ENCODE assay signal across 9 mouse cellular contexts in the genomic region with DNA sequence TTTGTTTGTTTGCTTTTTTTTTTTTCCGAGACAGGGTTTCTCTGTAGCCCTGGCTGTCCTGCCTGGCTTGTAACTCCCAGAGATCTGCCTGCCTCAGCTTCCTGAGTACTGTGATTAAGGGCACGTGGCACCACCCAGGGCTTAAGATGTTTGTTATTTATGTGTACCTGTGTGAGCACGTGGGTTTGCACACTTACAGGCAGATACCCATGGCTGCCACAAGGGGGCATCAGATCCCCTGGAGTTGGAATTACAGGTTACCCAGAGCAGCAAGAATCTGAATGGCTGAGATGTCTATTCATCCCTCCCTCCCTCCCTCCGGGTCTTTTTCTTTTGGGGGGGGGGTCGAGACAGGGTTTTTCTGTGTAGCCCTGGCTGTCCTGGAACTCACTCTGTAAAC. TPM values are rescaled to one million over a fixed set of nuclear protein-coding genes. Genes with fewer than 3 reads are reported as not detected.
DNase-seq lines count a peak whose midpoint lies in the region; ATAC-seq and TF ChIP-seq lines count a peak whose summit lies in the region.
"Had no signal": no experiment of that assay in that cellular context is flagged by ENCODE, and none has a peak within 500 bp of the region (broad histone marks: within the 10 kb centered on the region; RNA-seq: fewer than 3 reads in every experiment).

No protein-coding gene starts in this region.

- H3ac ChIP-seq in C2C12 (ENCODE audit: control insufficient read depth, insufficient read length, low read depth), result no peak overlapping the region

- no peak for ATAC-seq in hindbrain, embryonic 12.5 days (ENCODE audit: low FRiP score)
- peak; percentile 68 for ATAC-seq in activated CD4-positive, CD25-positive, alpha-beta regulatory T cell, adult 4 months
- ATAC-seq in neutrophil, adult 5-6 weeks (ENCODE audit: extremely low read depth, insufficient number of reproducible peaks, low FRiP score, poor library complexity, severe bottlenecking), result peak; percentile 73; the same call in 1 of the 2 replicates

- DNase-seq in hindbrain, embryonic 10.5 days (ENCODE audit: low spot score), result peak; percentile 20
- peak; percentile 11 for DNase-seq in embryo, embryonic 11 days
- DNase-seq in left cerebral cortex, adult 2 months (ENCODE audit: extremely low spot score in 1 of 2, low spot score in 2 of 2), result peak; percentile 9 to 21
- DNase-seq in ovary, postnatal 14 days (ENCODE audit: low spot score), result no peak

- intact Hi-C loops in left cerebral cortex, adult 2 months (cut with DNase I), result no loop called here

- H3K4me3 ChIP-seq in hindbrain, embryonic 10.5 days, result no peak overlapping the region
- no peak overlapping the region for H3K4me3 ChIP-seq in hindbrain, embryonic 12.5 days
- H3K4me3 ChIP-seq in C2C12 (ENCODE audit: insufficient read depth, poor library complexity, severe bottlenecking), result no peak overlapping the region
- H3K4me3 ChIP-seq in left cerebral cortex, adult 2 months, result no peak overlapping the region
- H3K4me3 ChIP-seq: embryonic facial prominence, embryonic 13.5 days had no signal

- no peaks in the 10 kb centered on the region for H3K79me2 ChIP-seq in C2C12 (ENCODE audit: control insufficient read depth, insufficient read depth)

- no peak overlapping the region for H3K4me2 ChIP-seq in hindbrain, embryonic 12.5 days (replicated peaks)
- H3K4me2 ChIP-seq: embryonic facial prominence, embryonic 13.5 days had no signal

- H3K36me3 ChIP-seq in hindbrain, embryonic 10.5 days, result peaks cover 14% of the 10 kb centered on the region; the same call in 1 of the 2 replicates
- 0 out of 2 replicates have a peak, but pooled peaks cover 6% of the 10 kb centered on the region for H3K36me3 ChIP-seq in hindbrain, embryonic 12.5 days
- H3K36me3 ChIP-seq in C2C12 (ENCODE audit: control insufficient read depth, insufficient read depth), result peaks cover 10% of the 10 kb centered on the region

- H3K27ac ChIP-seq in hindbrain, embryonic 10.5 days, result no peak overlapping the region
- H3K27ac ChIP-seq in hindbrain, embryonic 12.5 days, result no peak overlapping the region
- no peak overlapping the region for H3K27ac ChIP-seq in left cerebral cortex, adult 2 months
- H3K27ac ChIP-seq: embryonic facial prominence, embryonic 13.5 days had no signal

- no peak overlapping the region for H3K9ac ChIP-seq in hindbrain, embryonic 12.5 days
- H3K9ac ChIP-seq: embryonic facial prominence, embryonic 13.5 days had no signal

- TF ChIP-seq CTCF in C2C12 (IDR thresholded peaks at IDR 0.05; ENCODE audit: control insufficient read depth, insufficient read depth, insufficient read length), result peak; percentile 32
- TF ChIP-seq CTCF in left cerebral cortex, adult 2 months (IDR thresholded peaks at IDR 0.05), result peak; percentile 62

- WGBS in hindbrain, embryonic 10.5 days, result 61% methylated on average over 5 of the region's 5 CpGs
- 65% methylated on average over 4 of the region's 5 CpGs for WGBS in hindbrain, embryonic 12.5 days

- peaks cover 26% of the 10 kb centered on the region for H3K27me3 ChIP-seq in hindbrain, embryonic 10.5 days (ENCODE audit: insufficient read depth, poor library complexity, severe bottlenecking)
- H3K27me3 ChIP-seq in hindbrain, embryonic 12.5 days, result no peaks in the 10 kb centered on the region; the same call in 1 of the 2 replicates
- no peaks in the 10 kb centered on the region for H3K27me3 ChIP-seq in C2C12 (ENCODE audit: control insufficient read depth, insufficient read depth, insufficient read length)

- H3K9me3 ChIP-seq in hindbrain, embryonic 10.5 days, result no peaks in the 10 kb centered on the region
- H3K9me3 ChIP-seq in hindbrain, embryonic 12.5 days (replicated peaks), result no peaks in the 10 kb centered on the region
- H3K9me3 ChIP-seq: embryonic facial prominence, embryonic 13.5 days had no signal

- H3K4me1 ChIP-seq in hindbrain, embryonic 10.5 days (replicated peaks), result no peaks in the 10 kb centered on the region
- H3K4me1 ChIP-seq in hindbrain, embryonic 12.5 days, result no peaks in the 10 kb centered on the region
- H3K4me1 ChIP-seq: embryonic facial prominence, embryonic 13.5 days had no signal

- H3K79me3 ChIP-seq in C2C12 (ENCODE audit: low read depth), result no peaks in the 10 kb centered on the region

TF ChIP-seq in C2C12, 6 proteins besides CTCF, POLR2A, EP300 and RAD21:
- TF ChIP-seq MYOD1 (IDR thresholded peaks at IDR 0.05; ENCODE audit: control insufficient read depth, insufficient read length, low read depth) (no peak), MAX (IDR thresholded peaks at IDR 0.05) (no peak), MYOG (IDR thresholded peaks at IDR 0.05; ENCODE audit: control insufficient read depth, extremely low read depth, insufficient read length) (no peak), FOSL1 (IDR thresholded peaks at IDR 0.05; ENCODE audit: insufficient read depth, low read length, poor library complexity, severe bottlenecking) (no peak), USF1 (IDR thresholded peaks at IDR 0.05; ENCODE audit: low read depth) (no peak), CEBPB (IDR thresholded peaks at IDR 0.05; ENCODE audit: low read depth) (no peak)

RNA-seq across cellular contexts. Expression of a gene that starts 22.8 kb away (rescaled TPM):
- 82.8 and 83.3 TPM in 2 replicates for polyA plus RNA-seq in hindbrain, embryonic 10.5 days (2016; fragmentation: Nextera tagmentation; extraction: Ambion mirVana)
- 56.1 and 56.9 TPM in 2 replicates for polyA plus RNA-seq in hindbrain, embryonic 12.5 days (2016; fragmentation: Nextera tagmentation; extraction: Ambion mirVana)
- 43.9 TPM for polyA plus RNA-seq in C2C12 (2012; fragmentation: generic; extraction: Trizol)
- 10 to 100 TPM; 44.7 to 47.8 TPM for polyA plus RNA-seq in activated CD4-positive, CD25-positive, alpha-beta regulatory T cell, adult 4 months (2017; shearing (Covaris generic))
- 10 to 100 TPM; 62.8 to 76.9 TPM for total RNA-seq in left cerebral cortex, adult 2 months (2021)
- 14.0 and 15.2 TPM in 2 replicates for total RNA-seq in neutrophil, adult 5-6 weeks (2017)
